Mouse (Mus musculus) forebrain, embryonic 16.5 days (tissue): Measurements from ENCODE around the gene Necab2. TPM values are rescaled to one million over a fixed set of nuclear protein-coding genes. Genes with fewer than 3 reads are reported as not detected.
A peak's percentile ranks its signal among the peaks of the same experiment; 100 is the strongest.

Source experiments
- ATAC-seq: fragments of 200-750 bp; cut with Nextera tagmentation; 2 replicates; pipeline ENCODE4 v1.8.0; 2017; ENCODE audit warnings: mild to moderate bottlenecking, moderate library complexity
- H3K27ac ChIP-seq: fragments of 300-500 bp; sonication (generic); 2 replicates; pipeline ENCODE4 v1.5.1; 2014; ENCODE audit warnings: low read length, control low read depth
- H3K27me3 ChIP-seq: fragments of 300-500 bp; sonication (generic); replicated peaks from 2 replicates; pipeline ENCODE4 v1.6.1; 2014; ENCODE audit warnings: low read length; ENCODE audit not compliant: control insufficient read depth, insufficient read depth
- H3K36me3 ChIP-seq: fragments of 300-500 bp; sonication (generic); 2 replicates; pipeline ENCODE4 v1.6.1; 2014; ENCODE audit not compliant: control insufficient read depth, insufficient read depth
- H3K4me1 ChIP-seq: fragments of 300-500 bp; sonication (generic); replicated peaks from 2 replicates; pipeline ENCODE4 v1.6.1; 2014; ENCODE audit warnings: low read length; ENCODE audit not compliant: control insufficient read depth, insufficient read depth
- H3K4me2 ChIP-seq: fragments of 300-500 bp; sonication (generic); 2 replicates; pipeline ENCODE4 v1.6.1; 2014; ENCODE audit warnings: mild to moderate bottlenecking, low read length, control low read depth
- H3K4me3 ChIP-seq: fragments of 300-500 bp; sonication (generic); replicated peaks from 2 replicates; pipeline ENCODE4 v1.5.1; 2014; ENCODE audit warnings: mild to moderate bottlenecking, low read length, control low read depth
- H3K9ac ChIP-seq: fragments of 300-500 bp; sonication (generic); replicated peaks from 2 replicates; pipeline ENCODE4 v1.6.1; 2014; ENCODE audit warnings: low read depth, low read length, control low read depth
- H3K9me3 ChIP-seq: fragments of 300-500 bp; sonication (generic); 2 replicates; pipeline ENCODE4 v1.6.1; 2016; ENCODE audit warnings: low read length; ENCODE audit not compliant: control insufficient read depth
- WGBS: fragments of 180-500 bp; shearing (Covaris S2); extraction: QIAGEN DNeasy Blood & Tissue Kit; methylation state at CpG from one replicate; pipeline ENCODE4 v1.1.7; 2014; 5-methylcytosine and 5-hydroxymethylcytosine counted together
- polyA plus RNA-seq: library from polyadenylated mRNA; unstranded; fragments of >200 nt; fragmentation: Nextera tagmentation; extraction: Ambion mirVana; gene quantifications from 2 replicates; pipeline ENCODE4 v1.2.1, GENCODE M21; 2015

Gene Necab2
- polyA plus RNA-seq, 1 experiment from 2014 or later: 28.9 TPM

DNA sequence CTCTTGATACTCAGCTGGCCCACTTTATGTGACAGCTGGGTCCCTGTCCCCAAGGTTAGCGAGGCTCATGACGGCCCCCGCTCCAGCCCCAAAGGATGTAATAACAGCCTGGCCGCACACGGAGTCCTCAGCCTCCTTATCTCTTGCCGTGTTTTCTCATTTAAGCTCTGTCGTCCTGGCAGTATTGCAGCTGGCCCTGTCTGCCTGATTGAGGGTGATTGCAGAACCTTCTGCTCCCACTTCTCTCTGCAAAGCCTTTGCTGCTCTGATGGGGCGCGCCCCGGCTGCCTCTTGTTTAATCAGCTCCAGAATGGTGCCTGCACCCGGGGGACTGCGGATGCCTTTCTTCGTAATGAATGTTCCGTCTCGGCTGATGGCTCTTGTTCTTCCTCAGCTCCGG, 13.2 kb downstream of the Necab2 start:
- Histone ChIP-seq H3K27me3 (no peaks in the 10 kb centered on the region), H3K27ac (no peak overlapping the region), H3K9ac (no peak overlapping the region), H3K4me1 (peaks cover 23% of the 10 kb centered on the region), H3K4me3 (no peak overlapping the region), H3K36me3 (no peaks in the 10 kb centered on the region), H3K4me2 (peak overlapping the region; percentile 5; the same call in 1 of the 2 replicates), H3K9me3 (no peaks in the 10 kb centered on the region)
- 31% methylated on average over 16 of the region's 16 CpGs for WGBS
- peak; percentile 45; the same call in 1 of the 2 replicates for ATAC-seq

DNA sequence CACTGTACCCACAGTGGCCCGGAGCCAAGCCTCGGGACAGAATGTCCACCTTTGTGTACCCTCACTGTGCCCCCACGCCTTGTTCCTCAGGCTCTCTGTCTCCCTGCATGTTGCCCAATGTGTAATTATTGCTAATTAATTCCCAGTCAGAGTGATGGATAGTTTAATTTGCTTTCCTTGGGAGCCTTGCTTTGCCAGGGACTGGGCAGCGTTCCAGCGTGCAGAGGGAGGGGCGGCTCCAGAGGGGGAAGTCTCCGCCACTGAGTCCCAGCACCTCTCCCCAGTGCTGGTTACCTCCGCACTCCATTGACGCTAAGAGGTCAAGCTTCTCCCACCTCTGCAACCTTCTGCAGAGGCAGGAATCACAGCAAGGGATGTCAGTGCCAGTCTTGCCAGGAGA, 14.8 kb downstream of the Necab2 start:
- Histone ChIP-seq H3K9ac (no peak overlapping the region), H3K36me3 (no peaks in the 10 kb centered on the region), H3K27me3 (no peaks in the 10 kb centered on the region), H3K4me1 (peaks cover 30% of the 10 kb centered on the region), H3K9me3 (no peaks in the 10 kb centered on the region), H3K4me3 (no peak overlapping the region), H3K4me2 (no peak overlapping the region), H3K27ac (no peak overlapping the region)
- WGBS: 15% methylated on average over 9 of the region's 9 CpGs
- peak; percentile 67 for ATAC-seq

DNA sequence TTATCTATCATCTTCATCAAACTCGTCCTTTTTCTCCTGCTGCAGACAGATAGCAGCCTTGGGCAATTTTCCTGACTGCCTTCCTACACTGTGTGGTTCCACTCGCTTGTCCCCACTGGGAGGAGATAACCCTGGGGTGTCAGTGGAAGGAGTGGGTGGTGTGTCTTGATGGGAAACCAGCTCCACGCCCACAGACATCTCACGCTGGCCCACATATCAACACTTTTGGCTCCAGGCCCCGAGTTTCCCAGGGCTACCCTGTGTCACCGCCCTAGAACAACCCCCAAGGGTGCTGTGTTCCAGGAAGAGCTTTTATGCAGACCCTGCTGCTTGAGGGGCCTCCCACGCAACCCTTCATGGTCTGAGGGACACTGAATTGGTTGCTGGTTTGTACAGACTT, 17.2 kb downstream of the Necab2 start:
- H3K4me1 ChIP-seq: peaks cover 37% of the 10 kb centered on the region
- WGBS: 40% methylated on average over 7 of the region's 7 CpGs
- H3K27ac ChIP-seq: no peak overlapping the region
- no peaks in the 10 kb centered on the region for H3K36me3 ChIP-seq
- H3K27me3 ChIP-seq: no peaks in the 10 kb centered on the region
- H3K4me3 ChIP-seq: no peak overlapping the region
- ATAC-seq: no peak
- no peaks in the 10 kb centered on the region for H3K9me3 ChIP-seq
- no peak overlapping the region for H3K9ac ChIP-seq
- H3K4me2 ChIP-seq: no peak overlapping the region

- Histone ChIP-seq H3K27ac (no peak overlapping the region), H3K36me3 (no peaks in the 10 kb centered on the region), H3K9me3 (no peaks in the 10 kb centered on the region), H3K4me1 (peaks cover 25% of the 10 kb centered on the region), H3K4me2 (peak overlapping the region; percentile 26), H3K4me3 (no peak overlapping the region), H3K27me3 (no peaks in the 10 kb centered on the region), H3K9ac (no peak overlapping the region)
- 4% methylated on average over 18 of the region's 18 CpGs for WGBS
- peak; percentile 37 for ATAC-seq
Measured at GRCm38 (mm10) chr8:119466105-119466504, 19.6 kb downstream of the Necab2 start.

- no peak overlapping the region for H3K9ac ChIP-seq
- WGBS: 67% methylated on average over 10 of the region's 10 CpGs
- H3K4me2 ChIP-seq: no peak overlapping the region
- H3K27me3 ChIP-seq: no peaks in the 10 kb centered on the region
- H3K4me3 ChIP-seq: no peak overlapping the region
- no peaks in the 10 kb centered on the region for H3K9me3 ChIP-seq
- H3K36me3 ChIP-seq: no peaks in the 10 kb centered on the region
- H3K4me1 ChIP-seq: peaks cover 18% of the 10 kb centered on the region
- ATAC-seq: no peak
- no peak overlapping the region for H3K27ac ChIP-seq
Measured at GRCm38 (mm10) chr8:119466794-119467193, 20.3 kb downstream of the Necab2 start.

DNA sequence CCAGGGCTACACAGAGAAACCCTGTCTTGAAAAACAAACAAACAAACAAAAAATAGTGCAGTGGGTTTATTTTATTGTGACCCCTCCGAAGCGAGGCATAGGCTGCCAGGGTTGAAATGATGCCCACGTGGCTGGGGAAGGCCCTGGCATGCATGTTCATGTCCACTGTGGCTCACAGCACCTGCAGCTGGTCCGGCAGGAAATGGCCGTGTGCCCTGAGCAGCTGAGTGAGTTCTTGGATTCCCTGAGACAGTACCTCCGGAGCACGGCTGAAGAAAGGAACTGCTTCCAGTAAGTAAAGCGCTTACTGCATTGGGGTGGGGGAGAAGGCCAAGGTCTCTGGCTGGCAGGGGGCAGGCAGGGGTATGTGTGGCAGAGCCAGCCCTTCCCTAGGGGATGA, 21.6 kb downstream of the Necab2 start:
- Histone ChIP-seq H3K4me3 (no peak overlapping the region), H3K4me2 (no peak overlapping the region), H3K9ac (no peak overlapping the region), H3K4me1 (peaks cover 18% of the 10 kb centered on the region), H3K9me3 (no peaks in the 10 kb centered on the region), H3K27me3 (no peaks in the 10 kb centered on the region), H3K27ac (no peak overlapping the region), H3K36me3 (no peaks in the 10 kb centered on the region)
- WGBS: 81% methylated on average over 8 of the region's 8 CpGs
- ATAC-seq: no peak

- ATAC-seq: no peak
- 24% methylated on average over 5 of the region's 5 CpGs for whole genome bisulfite sequencing
- Histone ChIP-seq H3K4me1 (no peaks in the 10 kb centered on the region), H3K27me3 (no peaks in the 10 kb centered on the region), H3K27ac (no peak overlapping the region), H3K4me2 (no peak overlapping the region), H3K9ac (no peak overlapping the region), H3K9me3 (no peaks in the 10 kb centered on the region), H3K36me3 (no peaks in the 10 kb centered on the region), H3K4me3 (no peak overlapping the region)
Measured at GRCm38 (mm10) chr8:119478684-119479083, 32.2 kb downstream of the Necab2 start.

DNA sequence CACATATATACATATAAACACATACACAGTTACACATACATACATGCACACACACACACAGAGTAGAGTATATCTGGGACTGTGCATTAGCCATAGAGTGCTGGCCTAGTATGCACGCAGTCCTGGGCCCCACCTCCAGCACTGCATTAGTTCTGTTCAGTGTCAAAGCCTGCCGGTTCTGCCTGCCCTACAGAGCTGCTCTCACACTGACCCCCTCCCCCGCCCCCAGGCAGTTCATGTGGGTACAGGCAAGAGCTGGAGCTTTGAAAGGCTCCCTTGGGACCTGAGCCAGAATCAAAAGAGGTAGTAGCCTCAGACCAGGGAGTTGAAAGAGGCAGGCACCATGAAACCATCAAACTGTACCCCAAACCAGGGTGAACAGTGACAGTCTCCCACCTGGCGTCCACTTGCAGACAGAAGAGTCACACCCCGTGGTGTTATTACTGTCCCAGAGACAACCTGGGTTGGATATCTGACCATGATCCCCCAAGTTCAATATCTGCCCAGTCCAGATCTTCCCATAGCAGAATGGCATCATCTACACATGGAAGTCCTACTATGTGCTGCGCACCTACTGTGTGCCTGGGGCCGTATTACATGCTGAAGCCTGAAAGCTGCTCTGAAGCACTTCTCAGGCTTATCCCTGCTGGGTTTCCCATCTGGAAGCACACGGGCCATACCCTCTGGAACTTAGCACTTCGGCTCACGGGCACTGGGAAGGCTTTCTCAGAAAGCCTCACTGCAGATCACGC, 37.8 kb downstream of the Necab2 start:
- H3K9me3 ChIP-seq: no peaks in the 10 kb centered on the region
- no peak overlapping the region for H3K4me3 ChIP-seq
- no peaks in the 10 kb centered on the region for H3K36me3 ChIP-seq
- no peak overlapping the region for H3K27ac ChIP-seq
- no peak for ATAC-seq
- no peak overlapping the region for H3K9ac ChIP-seq
- H3K27me3 ChIP-seq: no peaks in the 10 kb centered on the region
- 84% methylated on average over 11 of the region's 11 CpGs for WGBS
- H3K4me1 ChIP-seq: no peaks in the 10 kb centered on the region
- no peak overlapping the region for H3K4me2 ChIP-seq

DNA sequence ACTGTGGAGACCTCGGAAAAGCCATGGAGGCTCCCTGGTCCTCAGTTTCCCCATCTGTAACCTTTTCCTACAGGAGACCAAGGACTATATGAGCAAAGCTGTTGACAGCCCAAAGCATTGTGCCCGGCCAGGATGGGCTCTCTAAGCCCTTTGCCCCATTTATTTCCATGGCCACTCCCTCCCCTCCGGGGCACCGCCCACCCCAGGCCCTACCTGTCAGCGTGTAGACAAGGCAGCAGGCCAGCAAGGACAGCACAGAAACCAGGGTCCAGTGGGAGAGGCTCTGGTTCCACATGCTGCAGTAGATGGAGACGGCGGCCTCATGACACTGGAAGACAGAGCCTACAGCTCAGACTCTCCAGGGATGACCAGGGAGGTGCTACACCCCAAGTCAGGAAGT, 40.6 kb downstream of the Necab2 start:
- H3K9ac ChIP-seq: no peak overlapping the region
- H3K4me3 ChIP-seq: no peak overlapping the region
- H3K27me3 ChIP-seq: no peaks in the 10 kb centered on the region
- no peaks in the 10 kb centered on the region for H3K4me1 ChIP-seq
- 81% methylated on average over 7 of the region's 7 CpGs for WGBS
- H3K27ac ChIP-seq: no peak overlapping the region
- no peaks in the 10 kb centered on the region for H3K36me3 ChIP-seq
- no peak overlapping the region for H3K4me2 ChIP-seq
- ATAC-seq: no peak
- no peaks in the 10 kb centered on the region for H3K9me3 ChIP-seq

DNA sequence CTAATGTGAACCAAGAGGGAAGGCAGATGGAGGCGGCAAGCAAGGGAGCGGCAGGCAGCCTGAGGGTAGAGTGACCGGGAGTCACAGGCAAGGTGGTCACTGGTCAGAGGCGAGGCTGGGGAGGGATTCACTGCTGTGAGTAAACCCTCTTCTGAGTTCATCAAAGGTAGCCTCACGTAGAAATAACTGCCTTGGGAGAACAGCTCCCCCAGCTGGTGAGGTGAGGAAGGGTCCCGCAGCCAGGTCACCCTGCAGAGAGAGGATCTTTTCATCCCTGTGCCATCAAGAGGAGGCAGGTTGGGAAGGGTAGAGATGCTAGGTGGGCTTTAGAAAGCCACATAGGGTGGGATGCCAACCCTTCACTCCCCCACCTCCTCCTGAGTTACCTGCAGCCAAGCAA, 50.3 kb downstream of the Necab2 start:
- Histone ChIP-seq H3K4me3 (no peak overlapping the region), H3K4me2 (no peak overlapping the region), H3K27ac (no peak overlapping the region), H3K36me3 (no peaks in the 10 kb centered on the region), H3K9me3 (no peaks in the 10 kb centered on the region), H3K27me3 (no peaks in the 10 kb centered on the region), H3K4me1 (peaks cover 6% of the 10 kb centered on the region; the same call in 1 of the 2 replicates), H3K9ac (no peak overlapping the region)
- WGBS: 24% methylated on average over 6 of the region's 6 CpGs
- ATAC-seq: no peak
